Comparison of ENCODE assay signal across 8 mouse cellular contexts in the genomic region with DNA sequence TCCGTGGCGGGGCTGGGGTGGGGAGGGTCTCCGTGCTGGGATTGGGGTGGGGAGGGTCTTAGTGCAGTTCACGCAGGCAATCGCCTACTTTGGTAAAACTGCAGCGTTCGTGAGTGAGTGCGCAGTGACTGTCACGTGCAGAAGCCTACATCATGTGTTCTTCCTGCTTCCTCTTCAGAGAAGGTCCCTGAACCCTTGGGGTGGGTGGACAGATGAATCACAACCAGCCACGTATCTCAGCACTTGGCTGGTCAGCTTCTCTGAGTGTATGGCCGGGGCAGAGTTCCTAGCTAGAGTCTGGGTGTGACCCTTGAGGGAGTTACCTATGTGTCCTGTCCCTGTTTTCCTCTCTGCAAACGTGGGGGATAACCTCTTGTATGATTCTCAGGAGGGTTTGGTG. TPM values are rescaled to one million over a fixed set of nuclear protein-coding genes. Genes with fewer than 3 reads are reported as not detected.
A peak's percentile ranks its signal among the peaks of the same experiment; 100 is the strongest.
DNase-seq lines count a peak whose midpoint lies in the region; ATAC-seq and TF ChIP-seq lines count a peak whose summit lies in the region.

No protein-coding gene starts in this region.

- DNase-seq in B cell, adult 2 months: peak; percentile 75 to 76
- DNase-seq in adrenal gland, adult (ENCODE audit: inconsistent age in 2 of 2, low spot score in 1 of 2): peak; percentile 84 to 94
- peak; percentile 51 for DNase-seq in embryonic facial prominence, embryonic 11.5 days (ENCODE audit: low spot score)
- DNase-seq in lung, adult 2 months: peak; percentile 53
- DNase-seq in thymus, postnatal 36 days: peak; percentile 45 to 57

- no peak for TF ChIP-seq CTCF in lung, adult 2 months (IDR thresholded peaks at IDR 0.05; ENCODE audit: insufficient read depth, low read length)

- no peaks in the 10 kb centered on the region for H3K9me3 ChIP-seq in embryonic facial prominence, embryonic 11.5 days (replicated peaks; ENCODE audit: control insufficient read depth, low read length)
- no peaks in the 10 kb centered on the region for H3K9me3 ChIP-seq in heart, embryonic 11.5 days (replicated peaks; ENCODE audit: control insufficient read depth, low read length)
- H3K9me3 ChIP-seq in kidney, embryonic 15.5 days (replicated peaks): no peaks in the 10 kb centered on the region
- H3K9me3 ChIP-seq in neural tube, embryonic 13.5 days: no peaks in the 10 kb centered on the region

- ATAC-seq in embryonic facial prominence, embryonic 11.5 days (replicated peaks; ENCODE audit: insufficient number of reproducible peaks, low FRiP score, low TSS enrichment, low read depth): no peak
- no peak for ATAC-seq in heart, embryonic 11.5 days (replicated peaks; ENCODE audit: insufficient number of reproducible peaks, low FRiP score, low TSS enrichment)
- no peak for ATAC-seq in kidney, embryonic 15.5 days (replicated peaks; ENCODE audit: low FRiP score)
- ATAC-seq in neural tube, embryonic 13.5 days (ENCODE audit: low read depth): no peak

- WGBS in embryonic facial prominence, embryonic 11.5 days: under 1% methylated on average over 12 of the region's 12 CpGs
- WGBS in heart, embryonic 11.5 days (ENCODE audit: insufficient replicate concordance): under 1% methylated on average over 9 of the region's 12 CpGs
- WGBS in kidney, embryonic 15.5 days: under 1% methylated on average over 12 of the region's 12 CpGs
- WGBS in lung, adult 2 months: under 1% methylated on average over 12 of the region's 12 CpGs
- whole genome bisulfite sequencing in neural tube, embryonic 13.5 days: under 1% methylated on average over 12 of the region's 12 CpGs

- TF ChIP-seq POLR2A in lung, adult 2 months (IDR thresholded peaks at IDR 0.05; ENCODE audit: borderline replicate concordance, extremely low read depth, low read depth, low read length): peak; percentile 72; the same call in 1 of the 2 replicates

- peak overlapping the region; percentile 57 for H3K4me3 ChIP-seq in embryonic facial prominence, embryonic 11.5 days (ENCODE audit: low read depth, low read length)
- peak overlapping the region; percentile 66 for H3K4me3 ChIP-seq in heart, embryonic 11.5 days (ENCODE audit: low read depth, low read length)
- peak overlapping the region; percentile 72 for H3K4me3 ChIP-seq in kidney, embryonic 15.5 days (replicated peaks)
- peak overlapping the region; percentile 49 for H3K4me3 ChIP-seq in lung, adult 2 months (replicated peaks; ENCODE audit: extremely low read depth, low read depth, low read length)
- peak overlapping the region; percentile 63 for H3K4me3 ChIP-seq in neural tube, embryonic 13.5 days

- H3K27me3 ChIP-seq in embryonic facial prominence, embryonic 11.5 days (ENCODE audit: control insufficient read depth, insufficient read depth, low read length): no peaks in the 10 kb centered on the region
- H3K27me3 ChIP-seq in heart, embryonic 11.5 days (ENCODE audit: control insufficient read depth, insufficient read depth, low read length): no peaks in the 10 kb centered on the region
- no peaks in the 10 kb centered on the region for H3K27me3 ChIP-seq in kidney, embryonic 15.5 days
- no peaks in the 10 kb centered on the region for H3K27me3 ChIP-seq in neural tube, embryonic 13.5 days

- H3K36me3 ChIP-seq in embryonic facial prominence, embryonic 11.5 days (replicated peaks; ENCODE audit: control insufficient read depth, insufficient read depth, low read depth, low read length): no peaks in the 10 kb centered on the region
- H3K36me3 ChIP-seq in heart, embryonic 11.5 days (ENCODE audit: control insufficient read depth, insufficient read depth, low read length): no peaks in the 10 kb centered on the region
- H3K36me3 ChIP-seq in kidney, embryonic 15.5 days: no peaks in the 10 kb centered on the region
- no peaks in the 10 kb centered on the region for H3K36me3 ChIP-seq in neural tube, embryonic 13.5 days

- peak overlapping the region; percentile 53 for H3K4me2 ChIP-seq in embryonic facial prominence, embryonic 11.5 days (ENCODE audit: low read depth, low read length)
- H3K4me2 ChIP-seq in heart, embryonic 11.5 days: peak overlapping the region; percentile 63
- peak overlapping the region; percentile 76 for H3K4me2 ChIP-seq in kidney, embryonic 15.5 days
- peak overlapping the region; percentile 69 for H3K4me2 ChIP-seq in neural tube, embryonic 13.5 days

- H3K9ac ChIP-seq in embryonic facial prominence, embryonic 11.5 days (replicated peaks; ENCODE audit: low read length): peak overlapping the region; percentile 32; the same call in 1 of the 2 replicates
- H3K9ac ChIP-seq in heart, embryonic 11.5 days (ENCODE audit: low read depth, low read length): peak overlapping the region; percentile 56; the same call in 1 of the 2 replicates
- H3K9ac ChIP-seq in kidney, embryonic 15.5 days: peak overlapping the region; percentile 35; the same call in 1 of the 2 replicates
- H3K9ac ChIP-seq in neural tube, embryonic 13.5 days: peak overlapping the region; percentile 57

- H3K4me1 ChIP-seq in embryonic facial prominence, embryonic 11.5 days (ENCODE audit: control insufficient read depth, insufficient read depth, low read length): no peaks in the 10 kb centered on the region
- no peaks in the 10 kb centered on the region for H3K4me1 ChIP-seq in heart, embryonic 11.5 days (ENCODE audit: control insufficient read depth, insufficient read depth, low read length)
- peaks cover 2% of the 10 kb centered on the region; the same call in 1 of the 2 replicates for H3K4me1 ChIP-seq in kidney, embryonic 15.5 days
- H3K4me1 ChIP-seq in lung, adult 2 months (ENCODE audit: control insufficient read depth, insufficient read depth, low read length): no peaks in the 10 kb centered on the region
- peaks cover 3% of the 10 kb centered on the region; the same call in 1 of the 2 replicates for H3K4me1 ChIP-seq in neural tube, embryonic 13.5 days (replicated peaks)

- H3K27ac ChIP-seq in embryonic facial prominence, embryonic 11.5 days (replicated peaks; ENCODE audit: low read depth, low read length): no peak overlapping the region
- no peak overlapping the region; the same call in 1 of the 2 replicates for H3K27ac ChIP-seq in heart, embryonic 11.5 days (ENCODE audit: low read depth, low read length)
- no peak overlapping the region; the same call in 1 of the 2 replicates for H3K27ac ChIP-seq in kidney, embryonic 15.5 days
- H3K27ac ChIP-seq in neural tube, embryonic 13.5 days (replicated peaks): no peak overlapping the region

RNA-seq across cellular contexts. Expression of a gene that starts 27.9 kb away (rescaled TPM):
- not detected in 2 replicates for polyA plus RNA-seq in embryonic facial prominence, embryonic 11.5 days (2014; fragmentation: Nextera tagmentation; extraction: Ambion mirVana)
- polyA plus RNA-seq in heart, embryonic 11.5 days (2014; fragmentation: Nextera tagmentation; extraction: Ambion mirVana): not detected in 2 replicates
- polyA plus RNA-seq in kidney, embryonic 15.5 days (2015; fragmentation: Nextera tagmentation; extraction: Ambion mirVana): not detected in 2 replicates
- not detected in 2 replicates for polyA plus RNA-seq in lung, adult 2 months (2012; rRNA removed)
- polyA plus RNA-seq in neural tube, embryonic 13.5 days (2015; fragmentation: Nextera tagmentation; extraction: Ambion mirVana): not detected in 2 replicates

RNA-seq across cellular contexts. Expression of a gene that starts 47.5 kb away (rescaled TPM):
- 6.4 and 7.2 TPM in 2 replicates for polyA plus RNA-seq in embryonic facial prominence, embryonic 11.5 days (2014; fragmentation: Nextera tagmentation; extraction: Ambion mirVana)
- polyA plus RNA-seq in heart, embryonic 11.5 days (2014; fragmentation: Nextera tagmentation; extraction: Ambion mirVana): 8.6 and 11.8 TPM in 2 replicates
- polyA plus RNA-seq in kidney, embryonic 15.5 days (2015; fragmentation: Nextera tagmentation; extraction: Ambion mirVana): 3.9 and 4.2 TPM in 2 replicates
- 14.0 and 23.4 TPM in 2 replicates for polyA plus RNA-seq in lung, adult 2 months (2012; rRNA removed)
- polyA plus RNA-seq in neural tube, embryonic 13.5 days (2015; fragmentation: Nextera tagmentation; extraction: Ambion mirVana): 4.5 and 4.7 TPM in 2 replicates

RNA-seq across cellular contexts. Expression of a gene that starts 49.3 kb away (rescaled TPM):
- polyA plus RNA-seq in embryonic facial prominence, embryonic 11.5 days (2014; fragmentation: Nextera tagmentation; extraction: Ambion mirVana): not detected in 2 replicates
- polyA plus RNA-seq in heart, embryonic 11.5 days (2014; fragmentation: Nextera tagmentation; extraction: Ambion mirVana): not detected in 2 replicates
- not detected in 2 replicates for polyA plus RNA-seq in kidney, embryonic 15.5 days (2015; fragmentation: Nextera tagmentation; extraction: Ambion mirVana)
- not detected in 2 replicates for polyA plus RNA-seq in lung, adult 2 months (2012; rRNA removed)
- polyA plus RNA-seq in neural tube, embryonic 13.5 days (2015; fragmentation: Nextera tagmentation; extraction: Ambion mirVana): not detected in 2 replicates
